Mouse (Mus musculus) leukemia stem cell, adult 10-12 weeks (primary cell): ENCODE results near the gene Tdrd12. TPM values are rescaled to one million over a fixed set of nuclear protein-coding genes. Genes with fewer than 3 reads are reported as not detected.

Experiments
- polyA plus RNA-seq: library from polyadenylated mRNA; stranded (reverse); fragments of >175 nt; gene quantifications from 2 replicates; pipeline ENCODE4 v1.2.3, GENCODE M21; 2012; ENCODE audit warnings: low replicate concordance

The Tdrd12 gene
- polyA plus RNA-seq: not detected in 2 replicates

DNA sequence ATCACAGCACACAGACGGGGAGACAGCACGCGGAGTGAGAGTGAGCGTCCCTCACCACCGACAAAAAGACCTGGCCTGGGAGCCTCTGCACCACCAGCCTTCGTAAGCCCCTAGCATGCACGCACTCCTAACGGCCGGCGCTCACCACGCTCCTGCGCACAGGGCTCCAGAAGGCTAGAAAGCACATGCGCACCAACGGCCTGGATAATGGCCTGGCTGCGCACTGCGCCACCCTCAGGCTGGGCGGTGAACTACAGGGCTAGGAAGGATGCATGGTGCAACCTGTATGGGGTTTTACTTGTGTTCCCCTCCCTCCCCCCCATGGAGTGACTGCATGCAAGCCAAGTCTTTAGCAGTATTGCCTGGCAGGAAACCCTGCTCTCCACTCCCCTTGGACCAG is at the start of gene Tdrd12:
TSS of gene Tdrd12 (minus strand) at position 184 of the 400 bp plus-strand sequence.

DNA sequence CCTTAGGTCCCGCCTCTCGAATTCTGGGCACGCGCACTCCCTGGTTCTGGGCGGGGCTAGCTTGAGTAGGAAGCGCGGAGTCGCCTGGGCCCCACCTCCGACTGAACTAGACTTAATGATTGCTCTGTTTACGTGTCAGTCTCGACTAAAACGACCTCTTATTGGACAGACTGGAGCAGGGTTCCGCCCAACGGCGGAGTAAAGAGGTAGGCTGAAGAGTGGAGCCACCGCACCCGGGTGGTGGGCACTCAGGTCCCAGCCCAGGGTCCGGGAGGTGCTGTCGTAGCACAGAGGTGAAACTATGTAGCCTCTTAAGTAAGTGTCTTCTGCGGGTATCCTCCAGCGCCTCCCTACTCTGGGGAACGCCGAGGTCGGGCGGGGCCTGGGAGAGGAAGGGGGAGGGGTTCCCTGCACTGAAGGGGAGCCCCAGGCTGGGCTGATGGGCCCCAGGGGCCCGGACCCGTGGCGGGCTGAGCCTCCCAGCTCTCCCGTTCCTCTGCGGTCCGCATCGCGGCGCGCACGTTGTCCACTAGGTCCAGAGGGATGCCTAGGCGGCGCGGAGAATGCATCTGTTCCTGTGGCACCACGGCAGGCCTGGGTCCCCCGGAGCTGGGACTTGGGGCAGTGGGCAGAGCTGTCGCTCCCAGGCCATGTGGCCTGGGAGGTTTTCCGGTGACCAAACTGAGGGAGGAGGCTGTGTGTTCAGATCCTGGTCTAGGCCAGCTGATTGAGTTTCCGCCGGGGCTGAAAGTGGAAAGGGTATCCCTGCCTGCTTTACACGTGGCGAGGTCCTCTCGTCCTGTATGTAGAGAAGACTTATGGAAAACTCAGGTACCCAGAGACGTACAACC is 48.7 kb upstream of the Tdrd12 start, which contains the start of gene Ankrd27:
TSS of gene Ankrd27 (plus strand) at position 190 of the 851 bp plus-strand sequence.

DNA sequence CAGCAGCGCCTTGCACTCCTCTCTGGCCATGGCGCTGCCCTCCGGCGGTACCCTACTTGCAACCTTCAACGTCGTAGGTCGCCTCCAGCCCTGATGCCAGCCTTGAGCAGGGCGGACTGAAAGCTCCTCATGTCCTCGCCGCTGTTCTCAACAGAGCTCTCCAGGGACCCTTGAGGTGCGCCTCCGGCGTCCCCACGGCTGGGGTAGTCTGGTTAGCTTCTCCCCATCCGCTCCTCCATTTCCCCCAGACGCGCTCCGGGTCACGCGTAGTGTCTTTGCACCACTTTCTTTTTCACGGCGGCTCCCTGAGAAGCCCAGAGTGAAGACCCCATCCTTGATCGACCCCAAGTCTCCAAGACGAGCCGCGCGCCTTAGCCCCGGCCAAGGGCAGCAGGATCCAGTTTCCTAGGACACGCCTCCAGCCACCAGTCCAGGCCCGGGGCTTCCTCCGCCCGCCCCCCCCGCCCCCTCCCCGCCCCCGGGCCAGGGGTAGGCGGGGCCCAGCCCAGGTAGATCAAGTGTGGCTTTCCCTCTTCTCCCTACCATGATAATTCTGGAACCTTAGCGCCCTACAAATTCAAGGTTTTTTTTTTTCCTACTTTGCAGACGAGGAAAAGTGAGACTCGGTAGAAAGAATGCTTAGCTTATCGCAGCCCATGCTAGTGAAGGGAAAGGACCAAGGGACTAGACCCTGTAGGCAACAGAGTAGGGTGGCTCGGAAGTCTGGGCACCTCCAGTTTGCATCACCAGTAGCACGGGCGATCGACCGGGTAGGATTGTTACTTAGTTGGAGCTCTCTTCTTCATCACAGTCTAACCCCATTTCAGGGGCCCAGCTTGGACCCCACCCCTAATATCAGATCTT is 47.9 kb upstream of the Tdrd12 start, which contains the start of gene Rgs9bp:
TSS of gene Rgs9bp (minus strand) at position 392 of the 864 bp plus-strand sequence.

GRCm38 (mm10) chr7:35556205-35556603 is 18.7 kb upstream of the Tdrd12 start, which contains the start of gene Nudt19:
Gene Nudt19 (minus strand): TSS chr7:35556304.

DNA sequence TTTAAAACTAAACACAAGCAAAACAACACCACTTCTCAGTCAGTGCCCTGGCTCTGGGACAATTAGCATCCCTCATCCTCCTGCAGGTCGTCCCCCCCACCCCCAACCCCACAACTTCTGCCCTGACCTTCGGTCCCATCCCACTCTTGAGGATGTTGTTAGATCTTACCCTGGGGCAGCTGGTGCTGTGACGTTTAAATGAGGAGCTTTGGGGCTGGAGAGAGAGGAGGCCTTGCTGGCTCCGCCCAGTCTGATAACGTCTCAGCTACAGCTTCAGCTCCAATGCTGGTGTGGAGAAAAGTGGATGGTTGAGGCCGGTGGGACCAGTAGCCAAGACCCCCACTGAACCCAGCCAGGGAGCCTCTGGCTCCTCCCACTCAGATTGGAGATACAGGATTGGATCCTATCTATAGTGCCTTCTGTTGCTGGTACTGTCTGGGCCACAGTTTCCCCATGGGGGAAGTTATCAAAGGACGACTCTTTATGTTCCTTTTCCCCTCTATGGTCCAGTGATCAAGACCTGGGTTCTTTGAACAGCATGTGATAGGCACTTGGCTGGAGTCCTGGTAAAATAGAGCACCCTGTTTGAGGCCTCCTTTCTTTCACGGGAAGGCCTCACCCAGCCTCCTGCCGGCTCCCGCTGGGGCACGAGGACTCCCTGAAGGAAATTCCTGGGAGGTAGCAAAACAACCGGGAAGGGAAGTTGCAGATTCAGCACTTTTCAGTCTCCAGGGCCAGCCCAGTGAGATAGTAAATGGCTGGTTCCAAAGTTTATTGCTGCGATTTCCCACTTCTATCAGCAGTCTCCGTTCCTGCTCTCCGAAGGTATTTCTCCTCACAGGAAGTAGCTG is 89.3 kb downstream of the Tdrd12 start, which contains the start of gene Slc7a9:
TSS of gene Slc7a9 (plus strand) at position 801 of the 851 bp plus-strand sequence.

Other genes with a start within 250 kb of the Tdrd12 start
- 9.4 and 11.6 TPM in 2 replicates for gene Gpatch1, start 219.3 kb downstream of the Tdrd12 start, polyA plus RNA-seq
- gene Rhpn2, start 203.6 kb downstream of the Tdrd12 start, polyA plus RNA-seq: 0.09 TPM in 1 of 2 replicates, not detected in the other
- gene Faap24, start 140.9 kb downstream of the Tdrd12 start, polyA plus RNA-seq: 8.1 and 24.2 TPM in 2 replicates
- gene Cep89, start 140.7 kb downstream of the Tdrd12 start, polyA plus RNA-seq: 25.1 and 48.2 TPM in 2 replicates
- gene Slc7a9, start 88.9 kb downstream of the Tdrd12 start, polyA plus RNA-seq: not detected in 2 replicates
- 33.1 and 53.8 TPM in 2 replicates for gene Nudt19, start 18.6 kb upstream of the Tdrd12 start, polyA plus RNA-seq
- gene Rgs9bp, start 47.8 kb upstream of the Tdrd12 start, polyA plus RNA-seq: 0.11 and 0.24 TPM in 2 replicates
- gene Ankrd27, start 48.5 kb upstream of the Tdrd12 start, polyA plus RNA-seq: 74.6 and 99.6 TPM in 2 replicates
- 81.2 and 82.4 TPM in 2 replicates for gene Pdcd5, start 109.8 kb upstream of the Tdrd12 start, polyA plus RNA-seq
- gene Dpy19l3, start 216.7 kb upstream of the Tdrd12 start, polyA plus RNA-seq: 1.3 and 1.6 TPM in 2 replicates